Mouse (Mus musculus): Measurements from ENCODE around the gene Msmb.

GRCm38 (mm10) chr14:32161090-32161885 is 19.5 kb downstream of the Msmb start:
- no peak for TF ChIP-seq MAX (IDR thresholded peaks at IDR 0.05; ENCODE audit: low read depth)
- TF ChIP-seq TCF12 (IDR thresholded peaks at IDR 0.05; ENCODE audit: insufficient read depth, poor library complexity, severe bottlenecking) = no peak
- TF ChIP-seq POLR2A (IDR thresholded peaks at IDR 0.05; ENCODE audit: insufficient read length, low read depth) = no peak
- no peak for TF ChIP-seq USF1 (IDR thresholded peaks at IDR 0.05; ENCODE audit: low read depth)
- TF ChIP-seq MYOD1 (IDR thresholded peaks at IDR 0.05; ENCODE audit: control insufficient read depth in 1 of 3, insufficient read length in 2 of 3, low read depth in 2 of 3) = no peak
- TF ChIP-seq MYOG (IDR thresholded peaks at IDR 0.05; ENCODE audit: control insufficient read depth in 1 of 3, insufficient read depth in 1 of 3, insufficient read length in 2 of 3, low read depth in 2 of 3) = no peak
- no peak for TF ChIP-seq TCF3 (IDR thresholded peaks at IDR 0.05; ENCODE audit: insufficient read length, low read depth)
- no peak for TF ChIP-seq POLR2AphosphoS2 (IDR thresholded peaks at IDR 0.05; ENCODE audit: insufficient read length, low read depth)
